Mouse (Mus musculus) thymus, adult 18-20 months (tissue): ENCODE measurements at regions not wholly inside any gene's neighbourhood (a gene's known extent, or its start where the extent isn't known, plus 50 kb on each side); places are given as distances from the start of the nearest gene placed in this dataset.

ENCODE experiments used
- DNase-seq, 2 experiments: peaks; one replicate each; pipeline ENCODE4 v3.0.0; 2022; ENCODE audit warnings: mixed read lengths in 2 of 2

GRCm38 (mm10) chr16:77537351-77537750 lies 64.5 kb downstream of the Gm11146 start:
- no peak for DNase-seq

GRCm38 (mm10) chr16:77536746-77537145 lies 65.1 kb downstream of the Gm11146 start:
- no peak for DNase-seq

- DNase-seq, result no peak
Observed at GRCm38 (mm10) chr16:77536314-77536713, 65.6 kb downstream of the Gm11146 start.

GRCm38 (mm10) chr16:77535021-77535420 lies 66.9 kb downstream of the Gm11146 start:
- no peak for DNase-seq

- no peak for DNase-seq
Observed at GRCm38 (mm10) chr16:77531596-77531995, 70.3 kb downstream of the Gm11146 start.

- DNase-seq, result no peak
Observed at GRCm38 (mm10) chr16:77527951-77528350, 73.9 kb downstream of the Gm11146 start.

GRCm38 (mm10) chr16:77514606-77515005 lies 87.3 kb downstream of the Gm11146 start:
- no peak for DNase-seq

- DNase-seq, result no peak
Observed at GRCm38 (mm10) chr16:77503556-77503955, 98.3 kb downstream of the Gm11146 start.

GRCm38 (mm10) chr16:77502916-77503315 lies 99.0 kb downstream of the Gm11146 start:
- no peak for DNase-seq

GRCm38 (mm10) chr16:77502026-77502425 lies 99.9 kb downstream of the Gm11146 start:
- DNase-seq, result no peak

- DNase-seq, result no peak
Observed at GRCm38 (mm10) chr16:77500981-77501380, 100.9 kb downstream of the Gm11146 start.

GRCm38 (mm10) chr16:77500413-77500812 lies 101.5 kb downstream of the Gm11146 start:
- DNase-seq, result no peak

- peak; percentile 2 to 14 for DNase-seq
Observed at GRCm38 (mm10) chr16:77499537-77500301, 102.2 kb downstream of the Gm11146 start.

- no peak for DNase-seq
Observed at GRCm38 (mm10) chr16:77495310-77495709, 106.6 kb downstream of the Gm11146 start.

GRCm38 (mm10) chr16:77494042-77494441 lies 107.9 kb downstream of the Gm11146 start:
- DNase-seq, result no peak

GRCm38 (mm10) chr16:77488155-77488554 lies 113.7 kb downstream of the Gm11146 start:
- no peak for DNase-seq

- DNase-seq, result no peak
Observed at GRCm38 (mm10) chr16:77479812-77480211, 122.1 kb downstream of the Gm11146 start.

GRCm38 (mm10) chr16:77471868-77472267 lies 130.0 kb downstream of the Gm11146 start:
- no peak for DNase-seq

GRCm38 (mm10) chr16:77469903-77470302 lies 132.0 kb downstream of the Gm11146 start:
- DNase-seq, result no peak

GRCm38 (mm10) chr16:77469328-77469875 lies 132.5 kb downstream of the Gm11146 start:
- DNase-seq, result no peak

GRCm38 (mm10) chr16:77467216-77467615 lies 134.7 kb downstream of the Gm11146 start:
- DNase-seq, result no peak

GRCm38 (mm10) chr16:77464623-77465022 lies 137.3 kb downstream of the Gm11146 start:
- DNase-seq, result no peak

- DNase-seq, result no peak
Observed at GRCm38 (mm10) chr16:77461922-77462321, 140.0 kb downstream of the Gm11146 start.

GRCm38 (mm10) chr16:77461459-77461858 lies 140.4 kb downstream of the Gm11146 start:
- no peak for DNase-seq

- no peak for DNase-seq
Observed at GRCm38 (mm10) chr16:77459651-77460050, 142.2 kb downstream of the Gm11146 start.
